Mouse (Mus musculus) hindbrain, embryonic 13.5 days (tissue): ENCODE measurements around the gene Nptx1. TPM values are rescaled to one million over a fixed set of nuclear protein-coding genes. Genes with fewer than 3 reads are reported as not detected.
A peak's percentile ranks its signal among the peaks of the same experiment; 100 is the strongest.

Experiments
- ATAC-seq: fragments of 200-750 bp; cut with Nextera tagmentation; 2 replicates; pipeline ENCODE4 v1.8.0; 2017; ENCODE audit warnings: moderate TSS enrichment; ENCODE audit not compliant: low FRiP score
- H3K27ac ChIP-seq: fragments of 300-500 bp; sonication (generic); 2 replicates; pipeline ENCODE4 v1.5.1; 2015; ENCODE audit warnings: inconsistent platforms, mild to moderate bottlenecking, moderate library complexity
- H3K27me3 ChIP-seq: fragments of 300-500 bp; sonication (generic); 2 replicates; pipeline ENCODE4 v1.6.1; 2015; ENCODE audit warnings: mild to moderate bottlenecking, inconsistent platforms
- H3K36me3 ChIP-seq: fragments of 300-500 bp; sonication (generic); 2 replicates; pipeline ENCODE4 v1.6.1; 2015; ENCODE audit warnings: mild to moderate bottlenecking, inconsistent platforms
- H3K4me1 ChIP-seq: fragments of 300-500 bp; sonication (generic); replicated peaks from 2 replicates; pipeline ENCODE4 v1.6.1; 2015; ENCODE audit warnings: inconsistent platforms
- H3K4me2 ChIP-seq: fragments of 300-500 bp; sonication (generic); 2 replicates; pipeline ENCODE4 v1.6.1; 2015; ENCODE audit warnings: inconsistent platforms, mild to moderate bottlenecking, moderate library complexity
- H3K4me3 ChIP-seq: fragments of 300-500 bp; sonication (generic); 2 replicates; pipeline ENCODE4 v1.5.1; 2015; ENCODE audit warnings: mild to moderate bottlenecking, inconsistent platforms
- H3K9ac ChIP-seq: fragments of 300-500 bp; sonication (generic); 2 replicates; pipeline ENCODE4 v1.6.1; 2015; ENCODE audit warnings: mild to moderate bottlenecking, inconsistent platforms
- H3K9me3 ChIP-seq: fragments of 300-500 bp; sonication (generic); 2 replicates; pipeline ENCODE4 v1.6.1; 2016; ENCODE audit warnings: inconsistent platforms
- WGBS: fragments of 180-500 bp; shearing (Covaris S2); methylation state at CpG from one replicate; pipeline ENCODE4 v1.1.7; 2015; 5-methylcytosine and 5-hydroxymethylcytosine counted together
- polyA plus RNA-seq: library from polyadenylated mRNA; unstranded; fragments of >200 nt; fragmentation: Nextera tagmentation; extraction: Ambion mirVana; gene quantifications from 2 replicates; pipeline ENCODE4 v1.2.1, GENCODE M21; 2015

Gene Nptx1
- polyA plus RNA-seq, 1 experiment from 2014 or later, result 15.2 TPM

DNA sequence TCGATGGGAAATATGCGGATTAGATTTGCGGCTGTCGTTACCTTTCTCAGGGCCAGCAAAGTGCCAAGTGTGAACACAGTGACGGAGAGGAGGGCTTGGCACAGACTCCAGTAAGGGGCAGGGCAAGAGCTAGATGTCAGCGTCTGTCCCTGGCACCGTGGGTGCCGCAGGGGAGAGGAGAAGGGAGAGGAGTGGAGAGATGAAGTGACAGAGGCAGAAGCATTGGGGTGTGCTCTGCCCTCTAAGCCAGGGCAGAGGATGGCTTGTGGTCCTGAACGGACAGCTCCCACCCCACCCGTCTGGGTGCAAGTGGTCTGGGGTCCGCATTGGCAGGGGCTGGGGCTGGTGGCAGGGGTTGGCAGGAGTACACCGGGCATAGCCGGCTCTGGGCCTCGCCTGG is 7.6 kb downstream of the Nptx1 start:
- H3K9ac ChIP-seq, result no peak overlapping the region
- H3K4me2 ChIP-seq, result no peak overlapping the region
- no peak overlapping the region for H3K27ac ChIP-seq
- no peaks in the 10 kb centered on the region for H3K9me3 ChIP-seq
- ATAC-seq, result no peak
- peaks cover 49% of the 10 kb centered on the region for H3K27me3 ChIP-seq
- H3K4me3 ChIP-seq, result no peak overlapping the region
- 33% methylated on average over 14 of the region's 14 CpGs for WGBS
- H3K36me3 ChIP-seq, result peaks cover 10% of the 10 kb centered on the region
- peaks cover 45% of the 10 kb centered on the region for H3K4me1 ChIP-seq

DNA sequence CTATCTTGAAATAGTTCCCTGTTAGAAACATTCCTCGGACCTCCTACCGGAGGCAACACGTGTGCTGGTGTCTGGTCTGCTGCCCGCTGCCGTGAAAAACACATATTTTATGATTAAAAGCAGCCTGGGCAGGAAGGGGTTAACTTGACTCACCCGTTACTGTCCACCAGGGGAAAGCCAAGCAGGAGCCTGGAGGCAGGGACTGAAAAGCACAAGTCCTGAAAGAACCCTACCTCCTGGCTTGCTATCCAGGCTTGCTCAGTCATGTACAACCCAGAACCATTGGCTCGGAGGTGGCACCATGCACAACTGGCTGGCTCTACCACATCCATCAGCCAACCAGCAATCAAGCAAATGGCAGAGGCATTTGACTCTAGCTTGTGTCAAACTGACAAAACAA is 13.8 kb downstream of the Nptx1 start:
- 67% methylated on average over 7 of the region's 7 CpGs for WGBS
- ATAC-seq, result no peak
- H3K4me2 ChIP-seq, result no peak overlapping the region

GRCm38 (mm10) chr11:119532460-119532859 is 15.1 kb downstream of the Nptx1 start:
- Histone ChIP-seq H3K4me1 (peaks cover 9% of the 10 kb centered on the region), H3K9me3 (no peaks in the 10 kb centered on the region), H3K9ac (no peak overlapping the region; the same call in 1 of the 2 replicates), H3K36me3 (no peaks in the 10 kb centered on the region), H3K27ac (0 out of 2 replicates have a peak overlapping the region, but pooled peaks have one; percentile 3), H3K4me3 (no peak overlapping the region), H3K27me3 (peaks cover 15% of the 10 kb centered on the region), H3K4me2 (no peak overlapping the region)
- no peak for ATAC-seq
- 61% methylated on average over 8 of the region's 8 CpGs for WGBS

More for the DNA sequence above, 13.8 kb downstream of the Nptx1 start:
- peaks cover 9% of the 10 kb centered on the region for H3K4me1 ChIP-seq
- H3K4me3 ChIP-seq, result no peak overlapping the region
- no peak overlapping the region for H3K27ac ChIP-seq
- peaks cover 12% of the 10 kb centered on the region for H3K27me3 ChIP-seq
- H3K9ac ChIP-seq, result no peak overlapping the region
- no peaks in the 10 kb centered on the region for H3K36me3 ChIP-seq
- no peaks in the 10 kb centered on the region for H3K9me3 ChIP-seq

DNA sequence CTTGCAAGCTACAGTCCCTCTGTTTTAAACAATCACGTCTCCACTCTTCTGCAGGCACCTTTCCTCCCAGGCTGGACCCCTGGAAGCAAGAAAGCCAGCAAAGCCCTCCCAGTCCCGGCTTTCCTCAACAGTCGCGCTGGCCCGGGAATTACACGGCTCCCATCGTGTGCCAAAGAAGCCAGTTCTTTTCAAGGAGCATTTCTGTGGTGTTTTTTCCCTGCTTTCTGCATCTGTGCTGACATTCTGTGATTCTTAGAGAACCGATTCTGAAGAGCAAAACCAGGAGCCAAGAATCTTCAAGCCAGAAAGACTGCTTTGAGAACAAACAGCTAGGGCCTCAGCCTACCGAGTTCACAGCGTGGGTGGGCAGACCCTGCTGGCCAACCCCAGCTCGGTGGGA is 18.6 kb downstream of the Nptx1 start:
- Histone ChIP-seq H3K36me3 (no peaks in the 10 kb centered on the region), H3K4me3 (no peak overlapping the region), H3K4me2 (no peak overlapping the region), H3K9ac (no peak overlapping the region), H3K4me1 (peaks cover 12% of the 10 kb centered on the region), H3K9me3 (no peaks in the 10 kb centered on the region), H3K27ac (no peak overlapping the region), H3K27me3 (peaks cover 7% of the 10 kb centered on the region)
- WGBS, result 65% methylated on average over 11 of the region's 11 CpGs
- ATAC-seq, result no peak

DNA sequence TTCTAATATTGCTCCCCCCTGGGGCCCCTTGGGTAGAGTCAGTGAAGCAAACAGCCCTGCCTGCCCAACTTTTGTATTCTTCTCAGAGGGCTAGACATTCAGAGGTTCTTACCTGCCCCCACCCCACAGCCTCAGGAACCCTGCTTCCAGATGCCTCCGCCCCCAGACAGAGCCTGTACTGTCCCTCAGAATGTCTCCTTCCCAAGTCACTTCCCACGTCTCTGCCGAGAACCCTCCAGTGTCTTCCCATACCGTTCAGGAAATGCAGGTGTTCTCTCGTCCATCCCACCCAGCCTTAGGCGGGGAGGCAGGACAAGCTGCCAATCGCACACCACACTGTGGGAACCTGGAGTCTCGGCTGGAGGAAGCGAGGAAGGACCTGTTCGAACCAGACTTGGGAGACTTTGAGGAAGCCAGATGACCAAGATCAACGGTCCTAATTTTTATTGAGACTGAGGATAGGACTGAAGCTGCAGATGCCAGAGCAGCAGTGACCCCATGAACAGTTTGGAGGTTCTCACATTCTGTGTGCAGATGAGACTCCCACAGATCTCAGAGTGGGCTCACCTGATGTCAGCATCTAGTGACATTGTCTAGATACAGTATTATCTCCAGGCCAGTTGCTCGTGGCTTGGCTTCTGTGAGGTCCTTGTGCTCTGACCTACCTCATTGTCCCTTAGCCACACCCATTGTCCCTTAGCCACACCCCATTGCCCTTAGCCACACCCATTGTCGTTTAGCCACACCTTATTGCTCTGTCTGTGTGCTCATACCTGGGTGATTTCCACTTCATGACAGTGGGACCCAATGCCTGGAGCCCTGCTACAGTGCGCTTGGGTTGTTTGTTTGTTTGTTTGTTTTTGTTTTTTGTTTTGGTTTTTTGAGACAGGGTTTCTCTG is 21.2 kb downstream of the Nptx1 start:
- WGBS, result 84% methylated on average over 14 of the region's 14 CpGs
- Histone ChIP-seq H3K4me1 (peaks cover 4% of the 10 kb centered on the region), H3K27ac (no peak overlapping the region), H3K27me3 (peaks cover 3% of the 10 kb centered on the region; the same call in 1 of the 2 replicates), H3K9ac (no peak overlapping the region), H3K36me3 (no peaks in the 10 kb centered on the region), H3K9me3 (no peaks in the 10 kb centered on the region), H3K4me2 (no peak overlapping the region), H3K4me3 (no peak overlapping the region)
- ATAC-seq, result no peak

DNA sequence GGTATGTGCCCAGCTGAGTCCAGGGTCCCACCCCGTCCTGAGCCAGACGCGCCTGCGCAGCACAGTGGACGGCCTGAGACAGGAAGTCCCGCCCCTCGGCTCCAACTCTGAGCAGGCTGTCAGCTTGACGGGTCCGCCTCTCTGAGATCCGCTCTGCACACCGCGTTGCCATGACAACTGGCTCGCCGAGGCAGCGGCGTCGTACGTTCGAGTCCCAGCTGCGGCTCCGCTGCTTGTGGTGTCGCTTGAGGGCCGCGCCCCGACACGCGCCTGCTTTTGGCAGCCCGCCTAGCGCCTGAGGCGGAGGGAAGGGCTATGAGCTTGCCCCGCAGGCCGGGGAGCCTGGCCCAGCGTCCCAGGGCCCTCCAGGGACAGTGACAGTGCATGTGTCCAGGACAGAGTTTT is 23.0 kb downstream of the Nptx1 start:
- peaks cover 3% of the 10 kb centered on the region; the same call in 1 of the 2 replicates for H3K27me3 ChIP-seq
- H3K4me1 ChIP-seq, result peaks cover 4% of the 10 kb centered on the region
- no peaks in the 10 kb centered on the region for H3K36me3 ChIP-seq
- WGBS, result under 1% methylated on average over 33 of the region's 33 CpGs
- H3K27ac ChIP-seq, result peak overlapping the region; percentile 61; the same call in 1 of the 2 replicates
- H3K4me3 ChIP-seq, result peak overlapping the region; percentile 35
- peak overlapping the region; percentile 54 for H3K4me2 ChIP-seq
- H3K9ac ChIP-seq, result peak overlapping the region; percentile 58
- peak; percentile 93 for ATAC-seq
- no peaks in the 10 kb centered on the region for H3K9me3 ChIP-seq

DNA sequence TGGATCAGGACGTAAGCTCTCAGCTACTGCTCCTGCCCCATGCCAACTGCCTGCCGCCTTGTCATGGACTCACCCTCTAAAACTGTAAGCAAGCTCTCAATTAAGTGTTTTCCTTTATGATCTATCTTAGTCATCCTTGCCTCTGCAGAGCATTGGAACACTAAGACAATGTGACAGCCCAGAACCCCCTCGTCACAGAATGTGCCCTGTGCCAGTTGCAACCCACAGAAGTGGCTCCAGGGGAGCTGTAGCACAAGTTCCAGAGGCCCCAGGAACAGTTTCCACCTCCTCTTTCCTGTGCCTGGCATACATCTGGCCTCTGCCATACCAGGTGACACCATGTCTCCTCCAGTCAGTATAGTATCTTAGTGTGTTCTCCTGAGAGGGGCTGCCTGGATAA is 24.2 kb downstream of the Nptx1 start:
- no peak overlapping the region for H3K4me3 ChIP-seq
- H3K36me3 ChIP-seq, result no peaks in the 10 kb centered on the region
- no peak overlapping the region for H3K4me2 ChIP-seq
- peaks cover 3% of the 10 kb centered on the region; the same call in 1 of the 2 replicates for H3K27me3 ChIP-seq
- H3K4me1 ChIP-seq, result peaks cover 4% of the 10 kb centered on the region
- no peaks in the 10 kb centered on the region for H3K9me3 ChIP-seq
- H3K27ac ChIP-seq, result no peak overlapping the region
- no peak for ATAC-seq
- H3K9ac ChIP-seq, result no peak overlapping the region
- 87% methylated on average over 3 of the region's 3 CpGs for WGBS

DNA sequence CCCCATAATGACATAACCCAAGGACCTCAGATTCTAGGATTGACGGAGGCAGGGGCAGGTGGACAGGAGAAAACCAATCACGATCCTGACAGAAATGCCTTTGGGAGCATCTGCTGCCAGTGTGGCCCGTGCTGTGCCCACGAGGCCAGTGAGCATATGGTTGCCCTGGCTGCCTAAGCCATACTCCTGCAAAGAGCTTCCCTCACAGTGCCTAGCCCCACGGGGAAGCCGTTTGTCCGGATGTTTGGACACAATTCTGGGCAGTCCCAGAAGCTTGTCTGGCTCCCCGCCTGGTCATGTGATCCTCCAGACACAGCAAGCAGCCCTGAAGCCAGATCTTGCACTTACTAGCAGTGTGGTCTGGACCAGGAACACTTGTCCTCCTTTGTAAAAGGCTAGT is 24.8 kb downstream of the Nptx1 start:
- WGBS, result 66% methylated on average over 8 of the region's 8 CpGs
- Histone ChIP-seq H3K9me3 (no peaks in the 10 kb centered on the region), H3K36me3 (no peaks in the 10 kb centered on the region), H3K4me1 (peaks cover 4% of the 10 kb centered on the region), H3K27me3 (no peaks in the 10 kb centered on the region), H3K9ac (no peak overlapping the region), H3K4me3 (no peak overlapping the region), H3K4me2 (no peak overlapping the region), H3K27ac (no peak overlapping the region)
- no peak for ATAC-seq

DNA sequence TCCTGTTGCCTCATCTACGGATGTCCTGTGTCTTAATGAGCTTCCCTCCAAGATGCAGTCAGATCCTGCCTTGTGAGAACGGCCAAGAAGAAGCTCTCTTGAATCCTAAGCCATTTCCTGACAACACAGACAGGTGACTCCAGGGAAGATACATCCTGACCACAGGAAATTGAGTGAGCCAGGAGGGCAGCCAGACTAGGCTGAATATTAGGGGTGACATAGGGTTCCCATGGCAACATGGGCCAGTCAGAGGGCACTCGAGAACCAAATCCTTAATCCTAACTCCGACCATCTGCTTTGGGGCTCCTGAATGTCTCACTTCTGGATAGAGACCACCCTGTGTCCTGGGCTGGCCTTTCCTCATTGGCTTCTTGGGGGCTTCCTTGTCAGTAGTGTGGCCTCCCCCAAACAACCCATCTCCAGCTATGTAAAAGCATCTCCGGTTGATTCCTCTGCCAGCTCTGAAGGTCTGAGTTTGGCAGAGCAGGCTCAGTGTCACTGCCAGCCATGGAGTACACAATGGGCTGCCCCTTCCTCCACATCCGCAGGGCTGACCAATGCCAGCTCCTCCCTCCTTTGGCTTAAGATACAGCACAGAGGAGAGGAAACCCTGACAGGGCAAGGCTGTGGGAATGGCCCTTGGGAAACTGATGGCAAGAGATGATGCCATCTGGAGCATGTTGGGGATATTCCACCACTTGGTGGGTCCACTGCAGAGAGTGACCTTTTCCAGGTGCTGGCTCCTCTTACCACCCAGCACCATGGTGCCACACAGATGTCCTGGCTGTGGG is 25.4 kb downstream of the Nptx1 start:
- Histone ChIP-seq H3K4me1 (peaks cover 8% of the 10 kb centered on the region), H3K4me3 (no peak overlapping the region), H3K9me3 (no peaks in the 10 kb centered on the region), H3K27me3 (no peaks in the 10 kb centered on the region), H3K9ac (no peak overlapping the region), H3K36me3 (no peaks in the 10 kb centered on the region), H3K4me2 (no peak overlapping the region), H3K27ac (no peak overlapping the region)
- no peak for ATAC-seq
- WGBS, result 85% methylated on average over 6 of the region's 6 CpGs

DNA sequence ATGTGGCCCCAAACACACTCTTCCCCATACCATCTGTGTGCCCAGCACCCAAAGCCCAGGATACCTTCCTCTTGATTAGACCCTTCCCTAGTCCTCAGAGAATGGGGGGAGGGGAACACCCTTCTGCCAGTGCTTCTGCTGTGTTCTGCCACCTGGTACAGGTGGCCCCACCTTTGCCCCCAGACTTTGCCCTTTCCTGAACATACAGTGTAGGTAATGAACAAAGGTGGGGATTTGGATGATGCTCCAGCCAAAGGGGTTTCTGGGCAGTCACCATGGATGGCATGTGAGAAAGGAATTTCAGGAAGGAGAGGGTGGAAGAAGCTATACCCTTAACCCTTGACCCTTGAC is 26.9 kb downstream of the Nptx1 start:
- ATAC-seq, result no peak
- Histone ChIP-seq H3K9ac (no peak overlapping the region), H3K4me2 (no peak overlapping the region), H3K9me3 (no peaks in the 10 kb centered on the region), H3K36me3 (no peaks in the 10 kb centered on the region), H3K4me1 (peaks cover 22% of the 10 kb centered on the region), H3K27ac (no peak overlapping the region), H3K4me3 (no peak overlapping the region), H3K27me3 (no peaks in the 10 kb centered on the region)

- Histone ChIP-seq H3K9ac (no peak overlapping the region), H3K4me1 (peaks cover 27% of the 10 kb centered on the region), H3K4me3 (no peak overlapping the region), H3K27me3 (no peaks in the 10 kb centered on the region), H3K36me3 (no peaks in the 10 kb centered on the region), H3K9me3 (no peaks in the 10 kb centered on the region), H3K27ac (no peak overlapping the region), H3K4me2 (no peak overlapping the region)
- no peak for ATAC-seq
- WGBS, result 75% methylated on average over 5 of the region's 5 CpGs
These were observed 27.4 kb downstream of the Nptx1 start for GRCm38 (mm10) chr11:119520005-119520712.

DNA sequence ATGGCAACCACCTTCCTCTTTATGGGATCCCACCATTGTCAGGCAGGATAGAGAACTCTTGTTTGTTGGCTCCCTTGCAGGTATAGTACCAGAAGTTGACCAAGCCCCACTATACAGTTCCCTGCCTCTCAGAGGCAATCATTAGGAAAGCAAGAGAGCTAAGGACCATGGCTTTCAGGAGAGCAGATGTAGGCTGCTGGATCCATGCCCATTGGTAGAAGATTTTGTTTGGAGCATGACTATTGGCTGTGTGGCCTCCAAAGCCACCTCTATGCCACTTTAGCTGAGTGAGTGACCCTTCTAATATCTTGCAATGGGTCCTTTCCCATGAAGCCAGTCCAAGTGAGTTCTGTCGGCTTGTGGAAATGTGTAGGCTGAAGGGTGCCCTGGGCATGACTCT is 28.2 kb downstream of the Nptx1 start:
- no peaks in the 10 kb centered on the region for H3K9me3 ChIP-seq
- no peaks in the 10 kb centered on the region for H3K36me3 ChIP-seq
- H3K27ac ChIP-seq, result no peak overlapping the region
- H3K4me3 ChIP-seq, result no peak overlapping the region
- H3K4me2 ChIP-seq, result no peak overlapping the region
- no peak for ATAC-seq
- no peak overlapping the region for H3K9ac ChIP-seq
- no peaks in the 10 kb centered on the region for H3K27me3 ChIP-seq
- 96% methylated on average over 1 of the region's 1 CpGs for WGBS
- peaks cover 31% of the 10 kb centered on the region for H3K4me1 ChIP-seq
